Mouse (Mus musculus) testis, adult 2 months (tissue): Measurements from ENCODE around the gene Cpm.

Source experiments
- CTCF ChIP-seq: fragments of 200-500 bp; IDR thresholded peaks from 2 replicates; pipeline ENCODE4 v1.5.1; 2012; ENCODE audit warnings: low read depth, mild to moderate bottlenecking, inconsistent platforms, low read length, moderate library complexity; ENCODE audit not compliant: control insufficient read depth, insufficient read depth, insufficient replicate concordance
- POLR2A ChIP-seq: fragments of 200-500 bp; IDR thresholded peaks from 2 replicates; pipeline ENCODE4 v1.6.1; 2012; ENCODE audit warnings: low read depth, mild to moderate bottlenecking, inconsistent platforms, low read length, moderate library complexity; ENCODE audit not compliant: control insufficient read depth

- no peak for TF ChIP-seq POLR2A
- no peak for TF ChIP-seq CTCF
Measured at GRCm38 (mm10) chr10:117724804-117725361, 95.6 kb downstream of the Cpm start.
